Mouse (Mus musculus) urinary bladder, postnatal 10 days (tissue): Measurements from ENCODE around the gene Mmaa.
A peak's percentile ranks its signal among the peaks of the same experiment; 100 is the strongest.

Experiments used
- DNase-seq: peaks from one replicate; pipeline ENCODE4 v3.0.0; 2022; ENCODE audit warnings: low spot score

Mmaa gene

DNA sequence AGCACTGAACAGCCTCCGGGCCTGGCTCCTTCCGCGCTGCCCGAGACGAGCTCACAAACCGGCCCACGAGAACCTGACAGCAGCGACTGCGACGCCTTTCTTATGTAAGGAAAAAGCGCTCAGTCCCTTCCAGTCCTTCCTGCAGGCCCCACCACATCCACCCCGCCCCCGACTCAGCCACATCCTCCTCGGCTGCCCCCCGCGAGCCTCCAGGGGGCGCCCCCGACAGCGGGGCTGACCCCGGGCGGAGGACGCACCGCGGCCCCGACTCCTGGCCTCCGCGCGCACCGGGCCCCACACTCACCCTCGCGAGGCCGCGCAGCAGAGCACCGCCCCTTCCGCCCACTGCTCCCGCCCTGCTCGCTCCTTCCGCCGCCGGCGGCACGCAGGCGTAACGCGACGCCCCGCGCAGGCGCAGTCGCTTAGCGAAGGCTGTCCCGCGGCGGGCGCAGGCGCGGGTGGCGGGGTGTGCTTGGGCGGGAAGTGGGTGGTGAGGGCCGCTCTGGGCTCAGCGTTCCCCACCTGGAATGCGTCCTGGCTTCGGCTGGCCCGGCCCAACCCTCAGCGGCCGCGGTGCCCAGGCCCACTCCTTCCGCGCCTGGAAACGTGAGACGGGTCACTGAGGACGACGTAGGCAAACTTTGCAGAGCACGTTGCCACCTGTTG is at the start of gene Mmaa:
TSS of gene Mmaa (minus strand) at position 328 of the 666 bp plus-strand sequence.
- peak; percentile 89 for DNase-seq

DNA sequence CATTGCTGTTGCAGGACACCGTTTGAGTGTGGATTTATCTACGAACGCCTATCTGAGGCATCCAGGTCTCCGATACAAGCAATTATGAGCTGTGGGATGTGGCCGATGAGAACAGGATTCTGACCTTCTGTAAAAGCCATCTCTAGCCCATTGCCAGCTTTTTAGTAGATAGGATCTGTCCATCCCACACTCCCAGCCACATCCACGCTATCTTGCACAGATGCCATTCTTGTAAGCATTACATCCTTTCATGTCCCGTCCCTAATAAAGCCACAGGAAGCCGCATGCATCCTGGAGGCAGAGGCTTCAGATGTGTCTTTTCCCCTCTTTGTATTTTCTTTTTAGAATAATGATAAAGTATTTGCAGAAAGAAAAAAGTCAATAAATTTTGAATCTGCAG is 46.5 kb upstream of the Mmaa start:
- no peak for DNase-seq

DNA sequence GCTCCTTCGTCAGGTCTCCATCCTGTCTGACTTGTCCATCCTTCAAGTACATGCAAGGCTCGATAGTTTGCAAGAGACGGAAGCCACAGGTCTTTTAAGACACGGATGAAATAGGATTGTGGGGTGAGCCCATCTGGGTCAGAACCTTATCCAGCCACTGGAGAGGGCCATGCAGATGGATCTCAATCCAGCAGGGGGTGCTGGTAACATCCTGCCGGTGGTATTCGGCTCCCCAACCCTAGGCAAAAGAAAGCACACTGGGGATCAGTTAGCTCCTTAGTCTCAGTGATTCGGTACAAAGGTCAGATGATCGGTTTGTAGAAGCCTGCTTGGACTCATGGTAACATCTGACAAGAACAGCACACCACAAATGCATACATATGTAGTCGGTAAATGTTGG is 44.8 kb upstream of the Mmaa start:
- no peak for DNase-seq

DNA sequence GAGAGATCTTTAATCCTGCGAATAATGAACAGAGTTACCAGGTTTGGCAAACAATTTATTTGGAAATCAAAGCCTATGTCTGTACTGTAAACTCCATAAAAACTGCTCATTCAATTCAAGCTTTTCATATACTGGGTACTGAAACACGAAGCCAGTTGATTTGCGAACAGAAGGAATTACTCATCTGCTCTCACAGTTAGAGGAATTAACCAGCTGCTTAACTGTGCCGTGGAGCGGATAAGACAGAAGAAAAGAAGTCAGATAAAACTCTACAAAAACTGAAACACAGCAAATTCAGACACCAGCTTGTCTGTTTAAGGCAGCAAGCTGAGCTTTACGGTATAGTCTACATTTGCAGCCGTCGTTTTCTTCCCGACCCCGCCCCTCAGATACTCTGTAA is 43.9 kb upstream of the Mmaa start:
- no peak for DNase-seq

DNA sequence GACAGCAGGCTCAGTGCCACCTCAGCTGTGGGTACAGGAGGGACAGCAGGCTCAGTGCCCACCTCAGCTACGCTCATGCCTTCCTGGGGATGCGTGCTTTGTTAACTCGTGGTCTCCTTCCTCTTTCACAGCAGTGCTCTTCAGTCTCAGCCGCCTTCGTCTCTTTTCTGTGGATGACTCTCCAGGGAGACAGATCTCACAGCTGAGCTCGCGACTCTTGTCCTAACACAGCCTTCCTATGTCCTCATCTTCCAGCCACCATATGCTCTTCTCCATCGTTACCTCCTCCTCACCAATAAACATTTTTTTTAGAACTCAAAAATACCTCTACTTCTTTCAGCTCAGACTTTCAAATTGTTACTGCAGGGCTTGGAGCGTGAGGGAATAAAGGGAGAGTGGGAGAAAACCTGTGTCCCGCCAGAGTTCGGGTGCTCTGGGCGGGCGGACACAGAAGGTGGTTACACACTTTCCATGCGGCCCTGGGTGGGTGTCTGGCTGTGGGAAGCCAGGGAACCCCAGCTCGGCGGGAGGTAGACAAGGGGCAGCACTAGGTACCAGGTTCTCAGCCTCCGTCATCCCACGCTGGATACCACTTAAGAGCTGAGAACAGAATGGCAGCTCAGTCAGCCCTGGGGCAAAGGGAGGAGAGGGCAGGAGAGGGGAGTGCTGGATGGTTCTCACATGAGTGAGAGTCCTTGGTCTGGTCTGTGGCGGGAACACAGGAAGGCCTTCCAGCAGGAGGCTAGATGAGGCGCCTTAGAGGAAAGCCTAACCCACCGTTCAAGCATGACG is 37.6 kb upstream of the Mmaa start:
- DNase-seq = no peak

DNA sequence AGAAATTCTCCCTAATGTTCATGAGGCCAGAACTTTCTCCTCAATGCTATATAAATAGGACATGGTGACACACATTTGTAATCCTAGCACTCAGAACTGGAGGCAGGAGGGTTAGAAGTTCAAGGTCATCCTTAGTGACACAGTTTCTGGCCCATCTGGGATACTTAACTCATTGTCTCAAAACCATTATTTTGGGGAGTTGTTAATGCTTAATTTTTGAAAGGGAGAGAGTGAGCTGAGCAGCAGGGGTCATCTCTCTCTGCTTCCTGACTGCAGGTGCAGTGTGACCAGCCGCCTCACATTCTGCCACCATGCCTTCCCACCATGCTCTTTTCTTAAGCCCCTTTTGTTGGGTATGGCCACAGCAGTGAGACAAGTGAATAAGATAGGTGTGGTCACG is 36.8 kb upstream of the Mmaa start:
- DNase-seq = no peak

DNA sequence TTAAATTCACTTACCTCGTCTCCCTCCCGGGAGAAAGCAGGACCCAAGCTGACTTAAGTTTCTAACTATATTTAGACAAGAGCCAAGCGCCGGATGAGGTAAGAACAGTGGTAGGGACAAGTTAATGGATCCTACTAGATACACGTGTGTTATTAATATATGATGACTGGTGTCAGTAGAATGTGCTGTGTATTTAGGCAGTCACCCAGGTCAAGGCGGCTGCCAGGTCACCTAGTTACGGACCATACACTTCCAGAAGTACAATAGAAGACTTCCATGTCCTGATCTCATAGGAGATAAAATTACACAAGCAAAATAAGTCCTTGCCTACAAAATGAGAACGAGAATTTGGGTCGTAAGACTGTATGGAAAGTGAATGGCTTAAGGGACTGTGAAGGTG is 36.3 kb upstream of the Mmaa start:
- no peak for DNase-seq

DNA sequence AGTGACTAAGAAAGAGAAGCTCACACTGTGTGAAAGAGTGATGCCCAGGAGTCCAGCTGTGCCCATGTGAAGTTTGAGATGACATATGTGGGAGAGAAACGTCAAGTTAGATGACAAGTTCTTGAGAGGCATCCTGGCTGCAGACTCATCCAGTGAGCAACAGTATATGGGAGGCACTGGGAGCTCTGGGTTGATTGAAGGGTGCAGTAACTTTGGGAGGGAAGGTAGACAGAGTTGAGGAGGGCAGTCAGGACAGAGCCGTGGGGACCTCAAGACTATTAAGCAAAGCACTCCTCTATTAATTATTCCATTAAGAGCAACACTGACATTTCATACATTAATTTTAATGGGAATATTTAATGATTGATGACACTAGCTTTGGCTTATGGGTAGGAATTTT is 35.0 kb upstream of the Mmaa start:
- no peak for DNase-seq

DNA sequence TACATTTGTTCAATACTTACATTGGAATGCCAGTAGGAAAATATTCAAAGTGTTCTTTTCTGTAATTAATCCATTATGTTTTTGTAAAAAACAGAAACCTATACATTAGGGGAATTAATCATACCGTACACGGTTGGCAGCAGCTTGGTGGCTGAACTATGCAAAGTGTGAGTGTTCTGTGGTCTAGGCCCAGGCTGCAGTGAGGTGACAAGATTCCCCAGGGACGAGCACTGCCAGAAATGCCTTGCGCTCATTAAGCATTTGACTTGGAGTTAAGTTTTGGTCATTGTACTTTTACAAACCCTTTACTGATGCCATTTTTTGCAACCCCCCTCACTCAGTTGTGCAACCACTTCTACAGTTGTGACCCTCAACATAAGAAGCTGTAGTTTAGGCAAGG is 34.4 kb upstream of the Mmaa start:
- DNase-seq = no peak

DNA sequence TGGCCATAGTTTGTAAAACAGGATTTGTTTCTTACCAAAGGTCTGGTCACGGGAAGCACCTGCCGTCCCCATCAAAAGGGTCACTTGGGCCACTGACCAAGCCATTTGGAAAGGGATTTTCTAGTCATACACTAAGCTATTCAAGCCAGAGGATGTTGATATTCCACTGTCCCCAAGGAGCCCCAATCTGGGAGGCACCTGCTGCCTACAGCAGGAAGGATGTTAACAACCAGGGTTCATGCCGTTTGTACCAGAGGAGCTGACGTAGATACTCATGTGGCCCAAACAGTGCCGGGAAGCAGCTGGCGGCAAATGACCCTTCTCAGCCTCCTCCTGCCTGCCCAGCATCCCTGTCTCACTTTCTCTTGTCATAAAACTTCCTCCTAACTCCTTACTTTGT is 30.8 kb upstream of the Mmaa start:
- no peak for DNase-seq

DNA sequence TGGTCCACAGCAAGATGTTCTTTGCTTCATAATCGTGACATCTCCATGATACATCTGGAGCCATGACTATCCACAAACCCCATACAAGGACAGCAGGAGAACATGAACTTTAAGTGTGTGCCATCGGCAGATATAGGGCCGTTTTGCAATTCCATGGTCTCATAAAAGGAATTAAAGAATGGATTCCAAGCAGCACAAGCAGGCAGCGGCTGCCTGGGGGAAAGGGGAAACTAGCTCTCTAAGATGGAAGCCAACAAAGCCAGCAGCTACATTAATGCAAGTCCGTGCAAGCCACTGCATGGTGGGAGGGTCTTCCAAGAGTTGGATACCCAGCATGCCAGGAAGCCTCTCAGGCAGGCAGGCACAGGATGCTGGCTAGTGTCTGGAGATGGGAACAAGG is 30.2 kb upstream of the Mmaa start:
- no peak for DNase-seq

DNA sequence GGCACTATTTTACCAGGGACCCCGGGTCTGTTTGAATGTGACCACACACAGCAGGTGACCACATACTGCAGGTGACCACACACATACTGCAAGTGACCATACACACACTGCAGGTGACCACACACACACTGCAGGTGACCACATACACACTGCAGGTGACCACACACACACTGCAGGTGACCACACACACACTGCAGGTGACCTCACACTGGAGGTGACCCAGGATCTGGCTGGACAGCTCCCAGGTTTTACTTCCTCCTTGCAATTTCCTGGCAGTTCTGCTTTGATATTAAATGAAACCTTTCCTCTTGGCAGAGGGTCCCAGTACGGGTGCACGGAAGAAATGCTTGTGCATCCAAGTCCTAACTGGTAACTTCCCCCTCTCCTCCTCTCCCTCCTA is 29.3 kb upstream of the Mmaa start:
- DNase-seq = no peak

DNA sequence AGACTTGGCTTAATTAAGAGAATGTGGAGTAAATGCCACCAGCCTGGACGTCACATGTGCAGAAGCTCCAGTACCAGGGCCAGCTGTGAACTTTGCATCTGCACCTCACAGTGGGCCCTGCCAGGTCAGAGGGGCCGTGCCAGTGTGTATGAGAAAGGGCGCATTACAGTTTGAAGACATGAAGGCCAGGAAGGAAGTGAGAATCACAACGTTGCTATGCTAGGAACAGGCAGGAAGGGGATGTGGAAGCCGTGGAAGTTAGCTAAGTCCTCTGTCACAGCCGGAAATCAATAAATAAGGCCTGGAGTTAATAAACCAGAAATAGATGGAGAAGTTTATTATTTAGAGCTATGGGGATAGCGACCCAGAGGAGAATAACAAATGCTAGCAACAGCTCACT is 28.4 kb upstream of the Mmaa start:
- DNase-seq = no peak

DNA sequence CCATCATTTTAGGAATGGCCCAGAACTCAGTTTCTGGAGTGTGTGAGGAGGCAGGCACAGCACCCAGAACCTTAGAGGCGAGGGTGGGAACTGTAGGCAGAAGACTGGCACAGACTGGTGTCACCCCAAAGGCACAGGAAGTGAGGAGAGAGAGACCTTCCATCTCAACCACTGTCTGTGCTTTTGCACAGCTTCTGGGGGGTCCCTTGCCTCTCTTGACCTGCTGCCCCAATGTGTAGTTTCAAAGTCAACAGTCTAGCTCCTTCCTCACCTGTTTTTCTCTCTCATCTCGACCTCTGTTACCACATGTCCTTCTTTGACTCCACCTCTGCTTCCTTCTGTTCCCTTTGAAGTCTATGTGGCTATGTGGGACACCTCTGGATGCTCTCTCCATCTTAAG is 16.1 kb upstream of the Mmaa start:
- DNase-seq = no peak

DNA sequence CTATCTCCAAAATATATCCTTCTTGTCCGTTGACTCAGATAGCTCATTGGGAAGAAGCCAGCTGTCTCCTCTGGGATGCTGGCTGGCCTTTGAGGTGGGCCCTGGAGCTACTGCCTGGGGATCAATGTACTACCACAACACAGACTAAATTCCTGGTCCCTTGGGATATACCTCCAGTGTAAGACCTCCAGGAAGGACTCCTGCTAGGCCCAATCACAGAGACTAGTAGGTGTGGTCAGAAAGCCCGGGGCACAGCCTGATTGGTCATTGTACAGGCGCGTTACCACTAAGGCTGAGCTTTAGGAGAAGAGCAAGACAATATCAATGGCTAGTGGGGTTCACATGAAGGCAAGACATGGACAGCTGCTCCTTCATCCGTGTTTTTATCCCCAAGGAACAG is 11.2 kb upstream of the Mmaa start:
- DNase-seq = no peak

DNA sequence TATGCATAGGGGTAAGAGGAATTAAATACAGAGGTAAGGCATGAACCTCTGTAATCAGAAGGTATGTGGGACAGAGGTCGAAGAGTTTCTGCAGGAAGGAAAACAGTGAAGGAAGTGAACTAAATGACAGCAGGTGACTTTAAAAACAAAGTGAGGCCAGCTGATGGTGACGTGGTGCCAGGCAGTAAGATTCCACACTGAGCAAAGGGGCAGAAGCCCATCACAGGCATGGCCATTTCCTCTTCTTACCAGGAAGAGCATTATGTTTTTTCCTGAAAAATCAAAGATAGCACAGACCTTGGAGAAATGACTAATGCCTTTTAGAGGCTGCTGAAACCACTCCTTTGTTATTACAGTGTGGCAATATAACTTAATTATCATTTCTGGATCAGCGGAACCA is 6.8 kb upstream of the Mmaa start:
- DNase-seq = no peak

DNA sequence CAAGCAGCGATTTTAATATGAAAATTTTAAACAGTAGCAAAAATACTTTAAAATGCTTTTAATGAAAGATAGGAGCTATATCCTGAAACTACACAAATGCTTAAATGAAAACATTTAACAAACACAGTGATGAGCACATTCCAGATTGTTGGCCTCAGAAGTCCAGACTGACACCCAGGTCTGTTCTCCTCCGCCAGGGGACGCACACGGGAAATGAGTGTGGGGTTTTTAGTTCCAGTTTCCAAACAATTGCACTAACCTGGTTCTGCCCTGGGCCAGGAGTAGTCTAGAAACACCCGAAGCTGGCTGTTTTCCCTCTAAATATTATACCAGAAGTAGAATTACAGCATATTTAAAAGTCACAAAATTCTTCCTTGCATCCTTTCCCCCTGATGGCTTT is 5.0 kb upstream of the Mmaa start:
- no peak for DNase-seq

DNA sequence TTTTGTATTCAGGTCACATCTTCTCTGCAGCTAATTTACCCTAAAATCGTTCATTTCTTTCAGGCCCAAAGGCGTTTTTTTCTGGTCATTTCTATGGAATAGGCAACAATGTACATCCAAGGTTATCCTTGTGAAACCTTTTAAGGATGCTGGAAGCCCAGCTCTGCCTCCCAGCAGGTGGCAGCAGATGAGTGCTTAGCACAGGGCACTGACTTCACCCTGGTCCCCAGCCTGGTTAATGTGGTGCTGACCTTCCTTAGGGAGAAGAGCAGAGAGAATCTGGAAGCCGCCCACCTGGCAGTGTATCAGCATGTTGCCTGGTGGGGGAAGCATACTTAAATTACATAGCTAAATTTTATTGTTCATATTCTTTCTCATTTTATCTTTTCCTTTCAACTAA is 3.0 kb upstream of the Mmaa start:
- DNase-seq = peak; percentile 25

DNA sequence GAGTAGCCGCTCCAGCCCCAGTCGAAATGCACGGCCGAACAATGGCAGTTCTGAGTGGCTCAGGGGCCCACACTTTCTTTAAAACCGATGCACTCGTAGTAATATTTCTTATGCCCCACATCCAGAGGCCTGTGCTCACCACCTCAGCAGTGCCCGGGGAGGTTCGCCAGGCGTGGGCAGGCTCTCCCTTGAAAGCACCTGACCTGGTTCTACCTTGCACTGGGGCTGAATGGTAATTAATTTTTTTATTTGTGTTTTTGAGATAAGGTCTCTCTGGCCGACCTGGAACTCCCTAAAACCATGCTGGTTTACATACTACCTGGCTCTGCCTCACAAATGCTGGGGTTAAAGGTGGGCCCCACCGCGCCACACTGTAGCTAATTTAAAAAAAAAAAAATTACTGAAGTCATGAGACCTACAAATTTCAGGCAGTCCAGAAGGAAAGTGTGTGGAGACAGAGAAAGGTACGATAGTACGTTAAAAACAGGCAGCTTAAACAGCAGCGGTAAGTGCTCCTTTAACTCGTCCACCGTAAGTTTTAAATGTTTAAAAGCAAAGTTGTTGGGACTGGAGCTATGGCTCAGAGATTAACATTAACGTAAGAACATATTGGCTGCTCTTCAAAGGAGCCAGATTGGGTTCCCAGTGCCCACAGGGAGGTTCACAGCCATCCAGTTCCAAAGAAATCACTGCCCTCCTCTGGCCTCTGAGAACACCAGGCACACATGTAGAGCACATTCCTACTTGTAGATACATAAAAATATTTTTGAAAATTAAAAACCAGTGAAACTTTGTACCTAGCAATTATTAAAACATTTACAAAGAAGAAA is 754 bp upstream of the Mmaa start:
- no peak for DNase-seq

DNA sequence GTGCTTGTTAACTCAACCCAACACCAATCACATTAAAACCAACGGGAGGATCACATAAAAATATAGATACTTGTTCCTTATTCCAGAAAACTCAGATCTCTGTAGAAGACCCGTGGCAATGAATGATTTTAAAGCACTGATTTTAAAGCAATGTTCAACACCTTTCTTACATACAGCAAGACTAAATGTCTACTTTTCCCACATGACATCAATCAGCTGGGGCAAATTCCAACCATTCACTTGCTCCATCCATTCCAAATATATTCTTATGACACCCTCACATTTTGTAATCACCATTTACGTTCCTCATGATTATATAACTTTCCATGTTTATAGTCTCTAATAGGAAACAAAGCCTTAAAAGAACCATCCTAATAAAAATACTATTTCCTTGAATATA is 896 bp downstream of the Mmaa start:
- no peak for DNase-seq

DNA sequence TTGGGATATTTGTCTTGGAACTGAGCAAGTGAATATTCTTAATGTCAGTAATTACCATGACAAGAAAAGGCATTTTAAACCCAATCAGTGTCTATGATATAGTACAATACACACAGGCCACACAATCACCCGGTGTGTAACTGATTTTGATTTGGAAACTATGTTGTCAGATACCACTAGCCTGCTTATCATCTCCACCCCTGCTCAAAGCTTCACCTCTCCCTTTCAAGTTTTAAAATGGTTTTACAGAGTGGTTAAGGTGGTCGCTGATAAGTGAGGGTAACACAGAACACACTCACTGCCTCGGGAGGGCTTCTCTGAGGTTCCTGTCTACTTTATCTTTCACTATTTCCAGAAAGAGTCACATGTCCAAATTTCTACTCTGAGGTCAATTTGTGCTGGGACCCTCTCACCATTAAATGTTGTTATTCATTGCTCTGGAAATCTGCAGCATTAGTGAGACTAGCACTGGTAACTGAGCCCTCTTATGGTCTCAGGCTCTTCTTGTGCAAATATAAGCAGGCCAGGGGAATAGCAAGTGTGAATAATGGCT is 1.9 kb downstream of the Mmaa start:
- DNase-seq = no peak

DNA sequence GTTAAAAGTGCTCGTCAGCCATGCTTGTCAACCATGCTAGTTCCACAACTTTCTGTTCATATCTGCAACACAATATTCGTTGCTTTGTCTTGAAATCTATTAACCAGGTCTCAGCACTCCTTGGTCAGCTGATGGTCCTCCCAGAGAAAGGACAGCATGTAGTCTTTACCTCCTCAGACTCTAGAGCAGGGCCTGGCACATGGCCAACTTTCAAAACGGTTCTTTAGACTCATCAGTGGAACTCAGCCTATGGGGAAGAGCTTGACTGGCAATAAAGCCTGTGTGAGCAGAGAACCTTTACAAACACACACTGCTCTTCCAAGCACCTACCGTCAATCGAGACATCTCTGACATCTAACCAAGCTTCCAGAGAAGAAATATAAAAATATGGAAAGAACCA is 5.1 kb downstream of the Mmaa start:
- no peak for DNase-seq

DNA sequence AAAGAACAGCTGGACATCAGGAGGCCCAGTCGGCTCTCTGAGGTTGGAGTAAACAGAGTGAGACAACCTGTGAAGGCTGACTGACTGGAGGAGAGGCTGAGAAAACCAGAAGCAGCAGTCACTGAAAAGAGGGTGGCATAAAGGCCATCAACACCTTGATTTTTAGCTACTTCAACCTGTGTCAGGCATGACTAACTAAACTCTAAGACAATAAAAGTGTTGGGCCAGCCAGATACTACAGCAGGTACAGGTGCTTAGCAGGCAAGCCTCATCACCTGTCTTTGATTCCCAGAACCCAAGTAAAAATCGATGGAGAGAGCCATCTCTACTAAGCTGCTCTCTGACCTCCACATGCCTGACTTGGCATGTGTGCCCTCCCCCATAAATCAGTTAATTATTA is 6.1 kb downstream of the Mmaa start:
- no peak for DNase-seq
